10 mouse cellular contexts compared by ENCODE assay signal in genomic region chr6:141313112-141313511, GRCm38 (mm10).
"Had no signal": no experiment of that assay in that cellular context is flagged by ENCODE, and none has a peak within 500 bp of the region (broad histone marks: within the 10 kb centered on the region; RNA-seq: fewer than 3 reads in every experiment).

No protein-coding gene starts in this region.

- ATAC-seq: liver, embryonic 12.5 days; midbrain, embryonic 13.5 days had no signal

- H3K4me1 ChIP-seq: liver, embryonic 12.5 days; midbrain, embryonic 13.5 days; neural tube, embryonic 15.5 days had no signal

- H3K36me3 ChIP-seq: liver, embryonic 12.5 days; lung, embryonic 15.5 days; midbrain, embryonic 13.5 days; neural tube, embryonic 15.5 days had no signal

- H3K27me3 ChIP-seq: limb, embryonic 15.5 days; liver, embryonic 12.5 days; lung, embryonic 15.5 days; midbrain, embryonic 13.5 days; neural tube, embryonic 15.5 days had no signal

- H3K9ac ChIP-seq: limb, embryonic 15.5 days; liver, embryonic 12.5 days; lung, embryonic 15.5 days; midbrain, embryonic 13.5 days; neural tube, embryonic 15.5 days had no signal

- H3K9me3 ChIP-seq: limb, embryonic 15.5 days; liver, embryonic 12.5 days; lung, embryonic 15.5 days; midbrain, embryonic 13.5 days; neural tube, embryonic 15.5 days had no signal

- H3K4me3 ChIP-seq: limb, embryonic 15.5 days; liver, embryonic 12.5 days; lung, embryonic 15.5 days; midbrain, embryonic 13.5 days; myocyte; neural tube, embryonic 15.5 days had no signal

- H3K4me2 ChIP-seq: limb, embryonic 15.5 days; liver, embryonic 12.5 days; lung, embryonic 15.5 days; midbrain, embryonic 13.5 days; neural tube, embryonic 15.5 days had no signal

- DNase-seq: kidney, adult 9 months; kidney, postnatal 14 days; thymus, adult 18-20 months; thymus, postnatal 14 days had no signal

- H3K27ac ChIP-seq: limb, embryonic 15.5 days; liver, embryonic 12.5 days; lung, embryonic 15.5 days; midbrain, embryonic 13.5 days; neural tube, embryonic 15.5 days had no signal
